Mouse (Mus musculus): Measurements from ENCODE around the gene Sat2. TPM values are rescaled to one million over a fixed set of nuclear protein-coding genes. Genes with fewer than 3 reads are reported as not detected.
A peak's percentile ranks its signal among the peaks of the same experiment; 100 is the strongest.

Sat2 gene
- polyA plus RNA-seq, 1 experiment, result 3.8 TPM

GRCm38 (mm10) chr11:69656617-69657461 lies 35.0 kb downstream of the Sat2 start:
- no peak overlapping the region for H3K4me3 ChIP-seq (ENCODE audit: insufficient read depth, poor library complexity, severe bottlenecking)

GRCm38 (mm10) chr11:69657462-69657881 lies 35.6 kb downstream of the Sat2 start:
- TF ChIP-seq CTCF (IDR thresholded peaks at IDR 0.05; ENCODE audit: control insufficient read depth, insufficient read depth, insufficient read length) (no peak), USF1 (IDR thresholded peaks at IDR 0.05; ENCODE audit: low read depth) (no peak), MAX (IDR thresholded peaks at IDR 0.05) (no peak), FOSL1 (IDR thresholded peaks at IDR 0.05; ENCODE audit: insufficient read depth, low read length, poor library complexity, severe bottlenecking) (no peak), MYOG (IDR thresholded peaks at IDR 0.05; ENCODE audit: control insufficient read depth, extremely low read depth, insufficient read length) (no peak), MYOD1 (IDR thresholded peaks at IDR 0.05; ENCODE audit: control insufficient read depth, insufficient read length, low read depth) (no peak), CEBPB (IDR thresholded peaks at IDR 0.05; ENCODE audit: low read depth) (no peak)
- peaks cover 13% of the 10 kb centered on the region for H3K79me3 ChIP-seq (ENCODE audit: low read depth)
- H3K4me3 ChIP-seq (ENCODE audit: insufficient read depth, poor library complexity, severe bottlenecking), result no peak overlapping the region
- no peak overlapping the region for H3ac ChIP-seq (ENCODE audit: control insufficient read depth, insufficient read length, low read depth)
- no peaks in the 10 kb centered on the region for H3K27me3 ChIP-seq (ENCODE audit: control insufficient read depth, insufficient read depth, insufficient read length)
- peaks cover 26% of the 10 kb centered on the region for H3K79me2 ChIP-seq (ENCODE audit: control insufficient read depth, insufficient read depth)
- H3K36me3 ChIP-seq (ENCODE audit: control insufficient read depth, insufficient read depth), result peaks cover 57% of the 10 kb centered on the region

More at GRCm38 (mm10) chr11:69656617-69657461, 35.0 kb downstream of the Sat2 start:
- Histone ChIP-seq H3K79me3 (ENCODE audit: low read depth) (peaks cover 13% of the 10 kb centered on the region), H3K27me3 (ENCODE audit: control insufficient read depth, insufficient read depth, insufficient read length) (no peaks in the 10 kb centered on the region), H3K79me2 (ENCODE audit: control insufficient read depth, insufficient read depth) (peaks cover 23% of the 10 kb centered on the region), H3ac (ENCODE audit: control insufficient read depth, insufficient read length, low read depth) (no peak overlapping the region), H3K36me3 (ENCODE audit: control insufficient read depth, insufficient read depth) (peaks cover 63% of the 10 kb centered on the region)
- TF ChIP-seq MYOD1 (IDR thresholded peaks at IDR 0.05; ENCODE audit: control insufficient read depth, insufficient read length, low read depth) (no peak), CEBPB (IDR thresholded peaks at IDR 0.05; ENCODE audit: low read depth) (no peak), FOSL1 (IDR thresholded peaks at IDR 0.05; ENCODE audit: insufficient read depth, low read length, poor library complexity, severe bottlenecking) (no peak), MYOG (IDR thresholded peaks at IDR 0.05; ENCODE audit: control insufficient read depth, extremely low read depth, insufficient read length) (no peak), CTCF (IDR thresholded peaks at IDR 0.05; ENCODE audit: control insufficient read depth, insufficient read depth, insufficient read length) (no peak), MAX (IDR thresholded peaks at IDR 0.05) (no peak), USF1 (IDR thresholded peaks at IDR 0.05; ENCODE audit: low read depth) (no peak)

GRCm38 (mm10) chr11:69661221-69661881 lies 39.5 kb downstream of the Sat2 start:
- Histone ChIP-seq H3K27me3 (ENCODE audit: control insufficient read depth, insufficient read depth, insufficient read length) (no peaks in the 10 kb centered on the region), H3ac (ENCODE audit: control insufficient read depth, insufficient read length, low read depth) (peak overlapping the region; percentile 40), H3K4me3 (ENCODE audit: insufficient read depth, poor library complexity, severe bottlenecking) (peak overlapping the region; percentile 43), H3K79me2 (ENCODE audit: control insufficient read depth, insufficient read depth) (peaks cover 26% of the 10 kb centered on the region), H3K36me3 (ENCODE audit: control insufficient read depth, insufficient read depth) (peaks cover 51% of the 10 kb centered on the region), H3K79me3 (ENCODE audit: low read depth) (peaks cover 13% of the 10 kb centered on the region)
- TF ChIP-seq USF1 (IDR thresholded peaks at IDR 0.05; ENCODE audit: low read depth) (no peak), CEBPB (IDR thresholded peaks at IDR 0.05; ENCODE audit: low read depth) (no peak), MAX (IDR thresholded peaks at IDR 0.05) (no peak), MYOD1 (IDR thresholded peaks at IDR 0.05; ENCODE audit: control insufficient read depth, insufficient read length, low read depth) (no peak), CTCF (IDR thresholded peaks at IDR 0.05; ENCODE audit: control insufficient read depth, insufficient read depth, insufficient read length) (no peak), FOSL1 (IDR thresholded peaks at IDR 0.05; ENCODE audit: insufficient read depth, low read length, poor library complexity, severe bottlenecking) (no peak), MYOG (IDR thresholded peaks at IDR 0.05; ENCODE audit: control insufficient read depth, extremely low read depth, insufficient read length) (no peak)

GRCm38 (mm10) chr11:69662213-69662966 lies 40.6 kb downstream of the Sat2 start, which contains the start of gene Mpdu1:
Mpdu1 (minus strand) TSS chr11:69662642.
- H3K27me3 ChIP-seq (ENCODE audit: control insufficient read depth, insufficient read depth, insufficient read length), result no peaks in the 10 kb centered on the region
- peaks cover 48% of the 10 kb centered on the region for H3K36me3 ChIP-seq (ENCODE audit: control insufficient read depth, insufficient read depth)
- TF ChIP-seq MAX (IDR thresholded peaks at IDR 0.05) (peak; percentile 45), MYOG (IDR thresholded peaks at IDR 0.05; ENCODE audit: control insufficient read depth, extremely low read depth, insufficient read length) (no peak), FOSL1 (IDR thresholded peaks at IDR 0.05; ENCODE audit: insufficient read depth, low read length, poor library complexity, severe bottlenecking) (no peak), USF1 (IDR thresholded peaks at IDR 0.05; ENCODE audit: low read depth) (no peak), MYOD1 (IDR thresholded peaks at IDR 0.05; ENCODE audit: control insufficient read depth, insufficient read length, low read depth) (no peak), CEBPB (IDR thresholded peaks at IDR 0.05; ENCODE audit: low read depth) (no peak), CTCF (IDR thresholded peaks at IDR 0.05; ENCODE audit: control insufficient read depth, insufficient read depth, insufficient read length) (no peak)
- peak within 1 kb of the TSS; percentile 84 for H3ac ChIP-seq (ENCODE audit: control insufficient read depth, insufficient read length, low read depth)
- H3K4me3 ChIP-seq (ENCODE audit: insufficient read depth, poor library complexity, severe bottlenecking), result peak within 1 kb of the TSS; percentile 43
- peaks cover 26% of the 10 kb centered on the region for H3K79me2 ChIP-seq (ENCODE audit: control insufficient read depth, insufficient read depth)
- H3K79me3 ChIP-seq (ENCODE audit: low read depth), result peaks cover 13% of the 10 kb centered on the region
